Mouse (Mus musculus): ENCODE results near the gene Sdhb. TPM values are rescaled to one million over a fixed set of nuclear protein-coding genes. Genes with fewer than 3 reads are reported as not detected.

Sdhb gene
- polyA plus RNA-seq, 1 experiment from 2014 or later = 530 TPM

GRCm38 (mm10) chr4:140962207-140962909 is 1.4 kb downstream of the Sdhb start:
- Histone ChIP-seq H3K4me3 (replicated peaks) (peak overlapping the region; percentile 95), H3K4me2 (peak overlapping the region; percentile 88), H3K9me3 (replicated peaks) (no peaks in the 10 kb centered on the region), H3K9ac (replicated peaks) (peak overlapping the region; percentile 98), H3K27me3 (replicated peaks) (no peaks in the 10 kb centered on the region), H3K4me1 (peaks cover 45% of the 10 kb centered on the region), H3K36me3 (peaks cover 11% of the 10 kb centered on the region), H3K27ac (replicated peaks) (peak overlapping the region; percentile 94)
- ATAC-seq (ENCODE audit: low FRiP score) = no peak
- WGBS = 81% methylated on average over 8 of the region's 8 CpGs

DNA sequence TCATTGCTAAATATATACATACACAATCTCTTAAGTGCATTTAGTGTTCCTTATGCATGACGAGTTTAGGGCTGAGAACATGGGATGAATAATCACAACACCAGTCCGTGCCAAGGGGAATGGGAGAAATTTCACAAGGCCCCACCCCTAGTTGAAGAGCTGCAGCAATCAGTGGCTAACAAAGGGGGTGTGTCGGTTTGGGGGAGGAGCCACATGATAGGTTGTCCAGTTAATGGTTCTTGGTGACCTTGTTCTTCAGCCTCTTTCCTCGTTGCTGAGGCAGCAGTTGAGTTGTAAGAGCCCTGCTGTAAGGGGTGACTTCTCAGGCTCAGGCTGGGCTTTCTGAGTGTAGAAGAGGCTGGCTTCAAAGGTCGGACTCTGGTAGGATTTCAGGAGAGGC is 1.9 kb downstream of the Sdhb start:
- H3K4me2 ChIP-seq = peak overlapping the region; percentile 88
- no peak for ATAC-seq (ENCODE audit: low FRiP score)
- H3K9ac ChIP-seq (replicated peaks) = 0 out of 2 replicates have a peak overlapping the region, but pooled peaks have one; percentile 98
- H3K4me1 ChIP-seq = peaks cover 41% of the 10 kb centered on the region
- H3K4me3 ChIP-seq (replicated peaks) = peak overlapping the region; percentile 95; the same call in 1 of the 2 replicates
- peaks cover 14% of the 10 kb centered on the region for H3K36me3 ChIP-seq
- WGBS = 42% methylated on average over 5 of the region's 5 CpGs
- H3K27ac ChIP-seq (replicated peaks) = no peak overlapping the region
- no peaks in the 10 kb centered on the region for H3K27me3 ChIP-seq (replicated peaks)
- no peaks in the 10 kb centered on the region for H3K9me3 ChIP-seq (replicated peaks)

GRCm38 (mm10) chr4:140963941-140964597 is 3.1 kb downstream of the Sdhb start:
- H3K9ac ChIP-seq (replicated peaks) = no peak overlapping the region
- ATAC-seq (ENCODE audit: low FRiP score) = no peak
- 84% methylated on average over 9 of the region's 9 CpGs for WGBS

DNA sequence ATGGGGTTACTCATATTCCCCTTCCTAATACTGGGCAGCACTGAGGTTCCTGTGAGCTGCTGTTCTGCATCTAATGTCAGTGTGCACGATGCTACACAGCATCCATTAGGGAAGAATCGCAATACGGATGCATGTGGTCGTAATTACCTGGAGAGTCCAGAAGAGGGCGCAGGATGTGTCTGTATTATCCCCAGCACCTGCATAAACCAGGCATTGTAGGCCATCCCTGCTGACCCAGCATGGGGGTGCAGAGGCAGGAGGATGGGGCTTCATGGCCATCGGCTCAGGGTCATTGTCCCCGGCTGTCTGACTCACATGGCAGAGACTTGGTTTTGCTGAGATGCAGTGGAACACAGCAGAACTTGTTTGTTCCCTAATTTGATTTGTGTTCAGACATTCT is 3.6 kb downstream of the Sdhb start:
- Histone ChIP-seq H3K4me1 (peaks cover 41% of the 10 kb centered on the region), H3K4me2 (no peak overlapping the region), H3K9me3 (replicated peaks) (no peaks in the 10 kb centered on the region), H3K27me3 (replicated peaks) (no peaks in the 10 kb centered on the region), H3K36me3 (peaks cover 17% of the 10 kb centered on the region), H3K27ac (replicated peaks) (no peak overlapping the region), H3K9ac (replicated peaks) (no peak overlapping the region), H3K4me3 (replicated peaks) (no peak overlapping the region)
- 9% methylated on average over 7 of the region's 7 CpGs for WGBS
- no peak for ATAC-seq (ENCODE audit: low FRiP score)

More at GRCm38 (mm10) chr4:140963941-140964597, 3.1 kb downstream of the Sdhb start:
- Histone ChIP-seq H3K27ac (replicated peaks) (no peak overlapping the region), H3K4me1 (peaks cover 41% of the 10 kb centered on the region), H3K27me3 (replicated peaks) (no peaks in the 10 kb centered on the region), H3K4me2 (no peak overlapping the region), H3K4me3 (replicated peaks) (no peak overlapping the region), H3K9me3 (replicated peaks) (no peaks in the 10 kb centered on the region), H3K36me3 (peaks cover 17% of the 10 kb centered on the region)

DNA sequence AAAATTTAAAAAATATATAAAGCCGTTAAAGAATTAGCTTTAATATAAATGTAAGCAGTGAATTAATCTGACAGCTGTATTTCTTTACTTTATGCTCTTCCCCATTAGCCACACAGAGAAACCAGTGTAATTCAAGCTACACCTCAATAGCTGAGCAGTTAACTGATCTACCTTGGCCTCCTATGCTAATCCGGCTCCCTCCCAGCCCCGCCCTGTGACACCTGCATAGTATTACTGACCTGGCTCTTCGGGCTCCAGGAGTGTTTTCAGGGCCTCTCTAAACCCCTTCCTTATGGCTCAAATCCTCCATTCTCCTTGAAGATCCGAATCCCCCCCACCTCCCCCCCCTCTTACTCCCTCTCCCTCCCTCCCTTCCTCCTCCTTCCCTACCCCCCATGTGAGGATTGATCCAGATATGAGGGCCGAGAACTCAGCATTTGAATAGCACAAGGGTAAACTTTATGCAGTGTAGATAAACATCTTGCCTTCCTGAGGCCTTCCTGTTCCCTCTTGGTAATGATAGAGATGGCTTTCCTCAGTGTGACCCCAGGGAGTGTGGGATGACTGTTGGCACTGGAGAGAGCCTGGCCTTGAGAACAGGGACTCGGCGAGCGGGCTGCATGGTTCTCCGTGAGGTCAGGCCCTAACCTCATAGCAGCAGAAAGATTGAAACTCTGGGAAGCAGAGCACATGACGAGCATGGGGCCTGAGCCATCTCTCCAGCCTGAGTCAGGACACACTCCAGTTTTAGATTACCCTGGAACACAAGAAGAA is 6.6 kb downstream of the Sdhb start:
- Histone ChIP-seq H3K9me3 (replicated peaks) (no peaks in the 10 kb centered on the region), H3K4me3 (replicated peaks) (no peak overlapping the region), H3K27ac (replicated peaks) (no peak overlapping the region), H3K4me2 (no peak overlapping the region), H3K27me3 (replicated peaks) (no peaks in the 10 kb centered on the region), H3K4me1 (peaks cover 21% of the 10 kb centered on the region), H3K9ac (replicated peaks) (no peak overlapping the region), H3K36me3 (peaks cover 46% of the 10 kb centered on the region)
- 91% methylated on average over 11 of the region's 11 CpGs for WGBS
- ATAC-seq (ENCODE audit: low FRiP score) = no peak

- H3K4me1 ChIP-seq = no peaks in the 10 kb centered on the region
- no peak overlapping the region for H3K27ac ChIP-seq (replicated peaks)
- no peaks in the 10 kb centered on the region for H3K9me3 ChIP-seq (replicated peaks)
- H3K9ac ChIP-seq (replicated peaks) = no peak overlapping the region
- 90% methylated on average over 13 of the region's 13 CpGs for WGBS
- no peak for ATAC-seq (ENCODE audit: low FRiP score)
- H3K27me3 ChIP-seq (replicated peaks) = no peaks in the 10 kb centered on the region
- H3K4me2 ChIP-seq = no peak overlapping the region
- no peak overlapping the region for H3K4me3 ChIP-seq (replicated peaks)
- peaks cover 80% of the 10 kb centered on the region for H3K36me3 ChIP-seq
Observed at GRCm38 (mm10) chr4:140971691-140972090, 10.7 kb downstream of the Sdhb start.

DNA sequence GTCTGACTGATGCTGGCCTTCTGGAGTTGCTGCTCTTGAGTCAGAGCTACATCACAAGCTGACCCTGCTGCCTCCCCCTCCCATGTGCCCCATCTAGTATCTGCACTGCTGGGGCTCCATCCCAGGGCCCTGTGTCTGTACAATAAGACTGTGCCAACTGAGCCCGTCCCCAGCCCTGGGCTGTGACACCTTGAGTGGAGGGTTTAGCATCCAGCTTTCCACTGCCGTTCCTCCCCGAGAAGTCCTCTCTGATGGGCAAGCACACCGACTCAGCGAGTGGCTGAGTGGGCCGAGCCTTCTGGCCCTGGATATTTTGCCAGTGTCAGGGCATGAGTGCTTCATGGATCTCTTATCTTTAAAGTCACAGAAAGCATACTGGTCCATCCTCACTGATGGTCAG is 13.4 kb downstream of the Sdhb start:
- H3K27ac ChIP-seq (replicated peaks) = no peak overlapping the region
- ATAC-seq (ENCODE audit: low FRiP score) = no peak
- no peak overlapping the region for H3K4me2 ChIP-seq
- no peak overlapping the region for H3K4me3 ChIP-seq (replicated peaks)
- no peaks in the 10 kb centered on the region for H3K9me3 ChIP-seq (replicated peaks)
- H3K4me1 ChIP-seq = no peaks in the 10 kb centered on the region
- WGBS = 98% methylated on average over 6 of the region's 6 CpGs
- no peaks in the 10 kb centered on the region for H3K27me3 ChIP-seq (replicated peaks)
- H3K36me3 ChIP-seq = peaks cover 90% of the 10 kb centered on the region
- no peak overlapping the region for H3K9ac ChIP-seq (replicated peaks)

GRCm38 (mm10) chr4:140975356-140975755 is 14.4 kb downstream of the Sdhb start:
- H3K4me2 ChIP-seq = no peak overlapping the region
- no peaks in the 10 kb centered on the region for H3K4me1 ChIP-seq
- H3K9me3 ChIP-seq (replicated peaks) = no peaks in the 10 kb centered on the region
- no peak overlapping the region for H3K4me3 ChIP-seq (replicated peaks)
- H3K27me3 ChIP-seq (replicated peaks) = no peaks in the 10 kb centered on the region
- 97% methylated on average over 7 of the region's 7 CpGs for WGBS
- no peak overlapping the region for H3K9ac ChIP-seq (replicated peaks)
- no peak for ATAC-seq (ENCODE audit: low FRiP score)
- no peak overlapping the region for H3K27ac ChIP-seq (replicated peaks)
- peaks cover 89% of the 10 kb centered on the region for H3K36me3 ChIP-seq

DNA sequence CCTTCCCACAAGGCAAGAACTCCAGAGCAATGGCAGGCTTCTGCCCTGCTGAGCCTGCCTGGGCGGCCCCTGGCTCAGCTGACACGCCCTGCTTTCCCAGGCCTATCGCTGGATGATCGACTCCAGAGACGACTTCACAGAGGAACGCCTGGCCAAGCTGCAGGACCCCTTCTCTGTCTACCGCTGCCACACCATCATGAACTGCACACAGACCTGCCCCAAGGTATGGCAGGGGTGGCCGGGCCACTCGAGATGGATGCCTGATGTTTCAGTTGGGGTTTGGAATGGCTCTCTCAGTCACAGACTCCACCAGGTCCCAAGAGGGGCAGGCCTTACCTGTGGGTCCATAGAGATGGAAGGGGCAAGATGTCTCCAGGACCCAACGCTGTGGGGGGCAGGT is 16.3 kb downstream of the Sdhb start:
- WGBS = 93% methylated on average over 10 of the region's 10 CpGs
- Histone ChIP-seq H3K4me2 (no peak overlapping the region), H3K4me1 (no peaks in the 10 kb centered on the region), H3K27me3 (replicated peaks) (no peaks in the 10 kb centered on the region), H3K9ac (replicated peaks) (no peak overlapping the region), H3K9me3 (replicated peaks) (no peaks in the 10 kb centered on the region), H3K27ac (replicated peaks) (no peak overlapping the region), H3K4me3 (replicated peaks) (no peak overlapping the region), H3K36me3 (peaks cover 69% of the 10 kb centered on the region)
- no peak for ATAC-seq (ENCODE audit: low FRiP score)

DNA sequence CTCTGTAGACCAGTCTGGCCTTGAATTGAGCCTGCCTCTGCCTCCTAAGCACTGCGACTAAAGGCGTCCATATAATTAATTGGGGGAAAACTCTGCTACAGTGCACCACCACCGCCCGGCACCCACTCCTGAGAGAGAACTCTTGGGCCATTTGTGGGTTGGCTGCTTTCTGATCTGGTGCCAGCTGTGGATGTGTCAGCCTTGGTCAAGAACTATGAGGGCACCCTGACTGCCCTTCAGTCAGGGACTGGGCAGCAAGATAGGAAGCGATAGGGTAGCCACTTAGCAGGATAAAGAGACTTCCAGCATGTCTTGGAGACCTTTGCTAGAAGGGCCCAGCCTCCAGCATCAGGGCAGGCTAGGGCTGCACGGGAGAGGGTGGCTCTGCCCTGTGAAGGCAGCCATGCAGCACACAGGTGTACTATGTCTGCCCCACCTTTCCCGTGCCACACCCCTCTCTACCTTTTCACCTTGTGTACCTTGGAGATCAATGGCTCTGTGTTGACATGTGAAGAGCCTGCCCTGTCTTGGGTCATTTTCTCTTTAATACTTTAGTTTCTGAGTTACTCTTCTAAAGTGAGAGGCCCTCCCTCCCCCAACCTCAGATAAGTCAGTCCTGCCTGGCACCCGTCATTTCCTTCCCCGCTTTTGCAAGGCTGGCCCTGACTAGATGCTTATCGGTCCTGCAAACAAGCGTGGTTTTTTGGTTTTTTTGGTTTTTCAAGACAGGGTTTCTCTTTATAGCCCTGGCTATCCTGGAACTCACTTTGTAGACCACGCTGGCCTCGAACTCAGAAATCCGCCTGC is 17.1 kb downstream of the Sdhb start:
- Histone ChIP-seq H3K4me2 (no peak overlapping the region), H3K36me3 (peaks cover 61% of the 10 kb centered on the region), H3K4me1 (peaks cover 1% of the 10 kb centered on the region; the same call in 1 of the 2 replicates), H3K27me3 (replicated peaks) (no peaks in the 10 kb centered on the region), H3K4me3 (replicated peaks) (no peak overlapping the region), H3K9me3 (replicated peaks) (no peaks in the 10 kb centered on the region), H3K27ac (replicated peaks) (no peak overlapping the region), H3K9ac (replicated peaks) (no peak overlapping the region)
- WGBS = 94% methylated on average over 14 of the region's 14 CpGs
- no peak for ATAC-seq (ENCODE audit: low FRiP score)

- Histone ChIP-seq H3K27me3 (replicated peaks) (no peaks in the 10 kb centered on the region), H3K4me3 (replicated peaks) (no peak overlapping the region), H3K36me3 (peaks cover 27% of the 10 kb centered on the region), H3K4me1 (peaks cover 11% of the 10 kb centered on the region), H3K4me2 (no peak overlapping the region), H3K27ac (replicated peaks) (no peak overlapping the region), H3K9me3 (replicated peaks) (no peaks in the 10 kb centered on the region), H3K9ac (replicated peaks) (no peak overlapping the region)
- 94% methylated on average over 2 of the region's 2 CpGs for WGBS
- ATAC-seq (ENCODE audit: low FRiP score) = no peak
Observed at GRCm38 (mm10) chr4:140981605-140982004, 20.6 kb downstream of the Sdhb start.
